Mouse (Mus musculus): ENCODE data around the gene Tlcd1. TPM values are rescaled to one million over a fixed set of nuclear protein-coding genes. Genes with fewer than 3 reads are reported as not detected.

Gene Tlcd1
- total RNA-seq, 2 experiments from 2014 or later, result 3.5 to 4.4 TPM

DNA sequence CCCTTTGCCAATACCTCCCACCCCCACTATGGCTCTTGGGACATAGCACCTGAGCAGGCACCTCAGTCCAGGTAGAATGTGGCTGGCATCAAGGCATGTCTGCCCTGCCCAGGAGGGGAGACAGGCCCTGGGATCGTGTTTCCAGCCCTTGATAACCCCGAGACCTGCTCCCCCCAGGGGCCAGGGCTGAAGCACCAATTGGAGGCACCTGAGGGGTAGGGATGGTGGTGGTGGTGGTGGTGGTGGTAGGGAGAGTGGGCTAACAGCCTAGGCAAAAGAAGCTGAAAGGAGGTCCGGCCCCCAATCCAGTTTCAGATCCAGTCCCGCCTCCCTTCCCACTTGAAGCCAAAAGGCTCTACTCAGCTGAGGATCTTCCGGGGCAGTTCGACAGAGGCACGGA, 17.0 kb upstream of the Tlcd1 start:
- intact Hi-C loops (cut with DNase I; ENCODE audit: low total_unique reads), result loop anchor here (5.0 kb wide), 1 partner anchor 102 kb away; no protein-coding TSS in a partner anchor
- no peak for DNase-seq

DNA sequence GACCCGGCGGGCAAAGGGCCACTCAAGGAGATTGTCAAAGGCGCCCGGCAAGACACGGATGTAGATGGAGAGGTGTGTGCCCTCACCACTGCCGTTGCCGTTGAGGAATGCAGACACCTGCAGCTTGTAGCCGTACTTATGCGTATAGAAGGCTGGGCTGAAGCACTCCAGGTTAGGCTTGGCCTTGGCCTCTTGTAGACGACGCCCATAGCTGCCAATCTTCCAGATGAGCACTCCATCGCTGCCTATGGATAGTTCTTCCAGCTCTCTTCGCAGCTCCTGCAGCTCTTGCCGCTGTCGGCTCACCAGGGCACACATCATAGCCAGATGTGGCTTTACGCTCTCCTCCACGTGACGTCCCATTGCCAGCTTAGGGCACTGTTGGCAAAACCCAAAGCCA, 16.3 kb upstream of the Tlcd1 start:
- intact Hi-C loops (cut with DNase I; ENCODE audit: low total_unique reads), result no loop called here
- no peak for DNase-seq

GRCm38 (mm10) chr11:78160675-78161074, 15.8 kb upstream of the Tlcd1 start:
- intact Hi-C loops (cut with DNase I; ENCODE audit: low total_unique reads), result no loop called here
- no peak for DNase-seq

GRCm38 (mm10) chr11:78161169-78161568, 15.3 kb upstream of the Tlcd1 start:
- intact Hi-C loops (cut with DNase I; ENCODE audit: low total_unique reads), result no loop called here
- DNase-seq, result no peak

- DNase-seq, result peak; percentile 45
- intact Hi-C loops (cut with DNase I; ENCODE audit: low total_unique reads), result no loop called here
Measured at GRCm38 (mm10) chr11:78161968-78162367, 14.5 kb upstream of the Tlcd1 start.

GRCm38 (mm10) chr11:78162504-78162903, 14.0 kb upstream of the Tlcd1 start:
- intact Hi-C loops (cut with DNase I; ENCODE audit: low total_unique reads), result no loop called here
- DNase-seq, result peak; percentile 77

GRCm38 (mm10) chr11:78163045-78163444, 13.5 kb upstream of the Tlcd1 start:
- DNase-seq, result no peak
- intact Hi-C loops (cut with DNase I; ENCODE audit: low total_unique reads), result no loop called here

- intact Hi-C loops (cut with DNase I; ENCODE audit: low total_unique reads), result no loop called here
- peak; percentile 73 for DNase-seq
Measured at GRCm38 (mm10) chr11:78163681-78164603, 12.6 kb upstream of the Tlcd1 start.

- intact Hi-C loops (cut with DNase I; ENCODE audit: low total_unique reads), result no loop called here
- no peak for DNase-seq
Measured at GRCm38 (mm10) chr11:78164604-78164923, 11.9 kb upstream of the Tlcd1 start.

DNA sequence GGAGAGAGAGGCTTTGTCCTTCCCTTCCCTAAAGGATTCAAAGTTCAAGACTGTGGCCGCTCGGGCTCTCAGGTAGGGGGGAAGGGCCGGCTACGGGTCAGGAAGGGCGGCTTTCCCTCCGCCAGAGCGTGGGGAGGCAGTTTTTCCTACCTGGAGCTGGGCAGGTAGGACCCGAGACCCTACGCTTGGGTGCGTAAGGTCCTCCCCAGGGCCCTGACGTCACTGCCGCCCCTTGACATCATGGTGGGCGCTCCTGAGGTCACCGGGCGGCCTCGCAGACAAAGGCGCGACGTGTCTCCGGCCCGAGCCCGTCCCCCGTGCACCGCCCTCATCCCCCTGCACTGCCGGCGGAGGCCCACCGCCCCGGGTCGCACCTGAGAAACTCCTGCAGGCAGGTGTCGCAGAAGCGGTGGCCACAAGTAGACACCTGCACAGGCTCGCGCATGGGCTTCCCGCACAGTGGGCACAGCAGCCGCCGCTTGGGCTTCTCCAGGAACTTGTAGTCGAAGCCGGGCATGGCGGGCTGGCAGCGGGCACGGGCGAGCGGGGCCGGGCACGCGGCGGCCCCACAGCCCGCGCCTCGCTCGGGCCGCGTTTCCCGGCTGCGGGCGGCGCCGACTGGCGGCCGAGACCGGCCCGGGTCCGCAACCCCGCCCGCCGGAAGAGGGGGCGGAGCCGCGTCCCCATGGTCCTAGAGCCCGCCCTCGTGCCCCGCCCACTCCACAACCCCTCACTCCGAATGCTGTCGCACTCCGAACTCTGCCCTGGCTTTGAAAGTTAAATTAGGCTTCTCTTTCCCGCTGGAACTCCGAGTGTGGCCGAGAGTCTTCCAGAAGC, 11.4 kb upstream of the Tlcd1 start, which contains the start of gene Traf4:
Gene Traf4, minus strand, starts transcription at position 666 of the 837 bp plus-strand sequence.
- intact Hi-C loops (cut with DNase I; ENCODE audit: low total_unique reads), result no loop called here
- DNase-seq, result peak; percentile 87

GRCm38 (mm10) chr11:78165761-78166109, 10.8 kb upstream of the Tlcd1 start:
- peak; percentile 58 for DNase-seq
- intact Hi-C loops (cut with DNase I; ENCODE audit: low total_unique reads), result no loop called here

DNA sequence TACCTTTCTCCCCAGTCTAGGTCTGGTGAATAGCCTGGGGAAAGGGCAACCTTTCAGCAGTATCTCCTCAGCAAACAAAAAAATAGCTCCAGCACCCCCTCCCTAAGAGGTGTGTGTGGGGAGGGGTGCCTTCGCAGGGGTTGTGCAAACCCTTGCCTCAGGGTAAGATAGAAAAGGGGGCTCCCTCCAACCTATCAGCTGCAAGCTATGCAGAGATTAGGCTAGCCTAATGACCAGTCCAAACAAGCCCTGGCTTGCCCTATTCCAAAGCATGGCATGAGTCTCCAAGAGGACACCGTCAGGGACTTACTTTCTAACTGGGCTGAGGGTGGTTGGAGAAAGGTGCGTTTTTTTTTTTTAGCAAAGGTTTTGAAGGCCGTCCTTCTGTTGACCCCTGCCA, 10.3 kb upstream of the Tlcd1 start:
- no peak for DNase-seq
- intact Hi-C loops (cut with DNase I; ENCODE audit: low total_unique reads), result no loop called here

- no peak for DNase-seq
- intact Hi-C loops (cut with DNase I; ENCODE audit: low total_unique reads), result no loop called here
Measured at GRCm38 (mm10) chr11:78166640-78167039, 9.9 kb upstream of the Tlcd1 start.

DNA sequence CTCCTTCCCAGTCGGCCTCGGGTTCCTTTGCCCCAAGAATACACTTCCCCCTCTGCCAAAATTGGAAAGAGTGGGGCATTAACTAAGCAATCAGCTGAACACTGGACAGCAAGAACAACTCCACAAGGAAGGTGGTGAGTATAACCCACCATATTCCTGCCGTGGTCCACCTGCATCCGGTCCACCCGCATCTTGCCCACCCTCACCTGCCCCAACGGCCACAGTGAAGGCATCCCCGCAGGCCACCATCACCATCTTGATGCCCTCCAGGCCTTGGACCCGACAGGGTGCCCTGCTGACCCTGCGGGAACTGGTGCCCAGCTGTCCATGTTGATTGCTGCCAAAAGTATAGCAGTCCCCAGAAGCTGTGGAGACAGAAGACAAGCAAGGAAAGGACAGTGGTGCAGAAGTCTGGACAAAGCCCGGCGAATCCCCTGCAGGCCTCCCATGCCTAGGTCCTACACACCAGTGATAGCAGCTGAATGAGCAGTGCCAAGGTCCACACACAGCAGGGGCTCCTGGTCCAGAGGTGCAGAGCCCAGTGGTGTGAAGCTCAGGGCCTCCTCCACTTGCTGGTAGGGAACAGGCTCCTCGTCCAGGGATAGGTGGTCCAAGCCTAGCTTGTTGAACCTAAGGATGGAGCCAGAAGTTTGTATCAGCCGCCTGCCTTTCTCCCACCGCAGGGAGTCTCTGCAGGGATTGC, 9.1 kb upstream of the Tlcd1 start:
- intact Hi-C loops (cut with DNase I; ENCODE audit: low total_unique reads), result no loop called here
- no peak for DNase-seq

- intact Hi-C loops (cut with DNase I; ENCODE audit: low total_unique reads), result no loop called here
- DNase-seq, result no peak
Measured at GRCm38 (mm10) chr11:78168541-78169468, 7.7 kb upstream of the Tlcd1 start.

- intact Hi-C loops (cut with DNase I; ENCODE audit: low total_unique reads), result no loop called here
- DNase-seq, result no peak
Measured at GRCm38 (mm10) chr11:78170306-78170705, 6.2 kb upstream of the Tlcd1 start.

GRCm38 (mm10) chr11:78171328-78171727, 5.2 kb upstream of the Tlcd1 start:
- intact Hi-C loops (cut with DNase I; ENCODE audit: low total_unique reads), result no loop called here
- DNase-seq, result no peak

DNA sequence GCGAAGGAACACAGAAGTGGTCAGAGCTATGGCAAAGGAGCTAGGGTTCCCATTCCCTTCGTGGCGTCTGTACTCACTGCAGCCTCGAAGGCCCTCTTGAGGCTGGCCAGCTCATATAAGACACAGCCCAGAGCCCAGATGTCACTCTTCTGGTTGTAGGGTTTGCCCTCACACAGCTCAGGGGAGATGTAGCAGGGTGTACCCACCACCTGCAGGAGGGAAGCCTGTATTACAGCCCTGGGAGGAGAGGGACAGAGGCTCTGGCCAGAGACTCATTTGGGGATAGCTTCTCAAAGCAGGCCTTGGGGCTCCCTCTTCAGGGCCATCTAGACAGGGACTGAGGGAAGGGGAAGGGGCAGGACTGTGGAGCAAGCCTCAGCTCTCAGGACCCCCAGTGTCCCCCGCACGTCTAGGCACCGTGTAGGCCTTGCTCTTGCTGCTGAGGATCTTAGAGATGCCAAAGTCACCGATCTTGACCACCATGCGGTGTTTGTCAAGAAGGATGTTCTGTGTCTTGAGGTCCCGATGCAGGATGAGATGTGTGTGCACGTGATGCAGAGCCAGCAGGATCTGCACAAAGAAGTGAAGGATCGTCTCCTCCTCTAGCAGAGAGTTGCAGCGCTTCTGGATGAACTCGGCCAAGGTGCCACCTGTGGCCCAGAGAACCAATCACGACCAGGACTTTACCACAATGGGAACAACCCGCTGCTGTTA, 4.3 kb upstream of the Tlcd1 start:
- DNase-seq, result no peak
- intact Hi-C loops (cut with DNase I; ENCODE audit: low total_unique reads), result no loop called here
